Mouse (Mus musculus): ENCODE results near the gene Olfr285. TPM values are rescaled to one million over a fixed set of nuclear protein-coding genes. Genes with fewer than 3 reads are reported as not detected.

Olfr285 gene
- not detected in 2 replicates for polyA plus RNA-seq (2012; rRNA removed)

GRCm38 (mm10) chr15:98317177-98317724 lies at the start of gene Olfr285:
Olfr285 (minus strand) TSS chr15:98317353.

GRCm38 (mm10) chr15:98340887-98341286 lies 23.7 kb upstream of the Olfr285 start, which contains the start of gene Olfr284:
Olfr284 (minus strand) TSS chr15:98340987.

GRCm38 (mm10) chr15:98295628-98296551 lies 21.3 kb downstream of the Olfr285 start, which contains the start of gene Zfp641:
Zfp641 (minus strand) TSS chr15:98296161.

Other genes starting within 250 kb of the Olfr285 start
- gene Pfkm, start 224.8 kb downstream of the Olfr285 start, polyA plus RNA-seq (2012; rRNA removed) = 22.1 and 23.5 TPM in 2 replicates
- 10.4 and 11.8 TPM in 2 replicates for gene Senp1, start 223.6 kb downstream of the Olfr285 start, polyA plus RNA-seq (2012; rRNA removed)
- gene Asb8, start 151.7 kb downstream of the Olfr285 start, polyA plus RNA-seq (2012; rRNA removed) = 13.8 and 16.2 TPM in 2 replicates
- not detected in 2 replicates for gene Ccdc184, start 150.2 kb downstream of the Olfr285 start, polyA plus RNA-seq (2012; rRNA removed)
- not detected in 2 replicates for gene Olfr288, start 121.8 kb downstream of the Olfr285 start, polyA plus RNA-seq (2012; rRNA removed)
- gene Gm44579, start 96.4 kb downstream of the Olfr285 start, polyA plus RNA-seq (2012; rRNA removed) = not detected in 2 replicates
- gene Olfr287, start 96.3 kb downstream of the Olfr285 start, polyA plus RNA-seq (2012; rRNA removed) = not detected in 2 replicates
- gene Olfr286, start 82.9 kb downstream of the Olfr285 start, polyA plus RNA-seq (2012; rRNA removed) = not detected in 2 replicates
- not detected in 2 replicates for gene H1fnt, start 60.1 kb downstream of the Olfr285 start, polyA plus RNA-seq (2012; rRNA removed)
- gene Zfp641, start 21.2 kb downstream of the Olfr285 start, polyA plus RNA-seq (2012; rRNA removed) = 0.09 and 0.12 TPM in 2 replicates
- not detected in 2 replicates for gene Olfr284, start 23.6 kb upstream of the Olfr285 start, polyA plus RNA-seq (2012; rRNA removed)
- not detected in 2 replicates for gene Olfr283, start 63.6 kb upstream of the Olfr285 start, polyA plus RNA-seq (2012; rRNA removed)
- not detected in 2 replicates for gene Olfr282, start 113.9 kb upstream of the Olfr285 start, polyA plus RNA-seq (2012; rRNA removed)
- gene Olfr281, start 135.2 kb upstream of the Olfr285 start, polyA plus RNA-seq (2012; rRNA removed) = not detected in 2 replicates
- gene OR5BS1P, start 152.5 kb upstream of the Olfr285 start, polyA plus RNA-seq (2012; rRNA removed) = not detected in 2 replicates
- gene Lalba, start 165.4 kb upstream of the Olfr285 start, polyA plus RNA-seq (2012; rRNA removed) = not detected in 2 replicates
- not detected in 2 replicates for gene Olfr279, start 175.0 kb upstream of the Olfr285 start, polyA plus RNA-seq (2012; rRNA removed)
- gene Kansl2, start 216.9 kb upstream of the Olfr285 start, polyA plus RNA-seq (2012; rRNA removed) = 21.1 and 25.0 TPM in 2 replicates